Mouse (Mus musculus) MEL (cell line): ENCODE data around the gene Heg1.

Source experiments
- GABPA ChIP-seq: IDR thresholded peaks from 2 replicates; pipeline ENCODE4 v1.6.1; 2012; ENCODE audit warnings: low read depth, mild to moderate bottlenecking, inconsistent platforms, low read length, improper control_type of control experiment, moderate library complexity
- TAL1 ChIP-seq: IDR thresholded peaks from 2 replicates; pipeline ENCODE4 v1.6.1; 2012; ENCODE audit warnings: mild to moderate bottlenecking, inconsistent platforms, low read length, moderate library complexity, mixed read lengths

- no peak for TF ChIP-seq GABPA
- no peak for TF ChIP-seq TAL1
These were observed 14.2 kb downstream of the Heg1 start for GRCm38 (mm10) chr16:33698277-33698790.
